Mouse (Mus musculus) heart, postnatal 0 days (tissue): Measurements from ENCODE around the gene Plxna4.

Experiments used
- CTCF ChIP-seq: IDR thresholded peaks from 2 replicates; pipeline ENCODE4 v1.5.1; 2016; ENCODE audit warnings: antibody characterized with exemption, control low read depth, low read depth
- EP300 ChIP-seq: IDR thresholded peaks from 2 replicates; pipeline ENCODE4 v1.6.1; 2016; ENCODE audit warnings: antibody characterized with exemption, low read depth

GRCm38 (mm10) chr6:32226636-32227035 is 361.4 kb downstream of the Plxna4 start:
- TF ChIP-seq CTCF, result no peak
- no peak for TF ChIP-seq EP300
